Mouse (Mus musculus): Measurements from ENCODE around the gene Tmc5.

DNA sequence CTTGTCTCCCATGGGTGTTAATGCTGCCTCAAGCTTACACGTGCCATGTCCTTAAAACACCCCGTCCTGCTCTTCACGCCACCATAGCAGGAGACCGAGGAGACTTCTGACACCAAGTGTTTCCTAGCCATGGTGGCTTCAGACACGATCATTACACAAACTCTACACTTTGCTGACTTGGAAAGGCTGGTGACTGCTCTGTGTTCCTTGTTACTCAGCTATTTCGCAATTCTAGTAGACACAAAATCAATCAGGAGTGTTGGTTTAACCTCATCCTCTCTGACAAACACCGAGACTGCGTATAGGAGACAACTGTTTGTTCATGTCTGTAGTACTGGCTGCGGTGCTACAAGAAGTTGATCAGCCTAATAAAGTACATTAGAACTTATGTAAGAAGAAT is 101.8 kb downstream of the Tmc5 start:
- TF ChIP-seq CTCF (IDR thresholded peaks at IDR 0.05; ENCODE audit: low read depth, low read length) (no peak), POLR2A (IDR thresholded peaks at IDR 0.05; ENCODE audit: borderline replicate concordance, low read depth, low read length) (no peak)
